Mouse (Mus musculus): Measurements from ENCODE around the gene Phb.

The Phb gene

DNA sequence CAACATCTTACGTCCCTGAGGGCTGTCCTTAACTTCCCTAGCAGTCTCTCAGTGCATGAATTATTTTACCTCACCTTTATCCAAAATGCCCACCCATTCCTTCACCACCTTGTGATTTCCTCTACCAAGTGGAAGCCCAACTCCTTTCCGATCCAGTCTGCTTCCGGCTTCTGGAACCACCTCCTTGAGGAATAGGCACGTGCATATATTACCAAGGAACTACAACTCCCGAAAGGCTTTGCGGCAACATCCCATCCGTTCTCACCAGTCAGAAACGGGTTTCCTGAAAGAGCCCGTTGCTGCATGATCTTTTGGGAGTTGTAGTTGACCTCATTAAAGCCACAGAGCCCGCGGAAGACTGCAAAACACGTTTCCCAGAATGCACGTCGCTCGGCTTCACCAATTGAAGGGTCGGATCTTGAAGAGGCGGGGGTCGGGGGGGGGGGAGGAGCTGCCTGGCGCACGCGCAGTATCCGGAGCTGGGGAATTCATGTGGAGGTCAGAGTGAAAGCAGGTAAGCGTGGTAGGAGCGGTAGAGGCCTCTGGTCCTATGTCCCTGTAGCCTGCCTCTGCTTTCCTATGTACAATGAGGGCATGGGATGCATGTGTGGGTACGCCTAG is at the start of gene Phb:
Phb (plus strand) TSS at position 429 of the 621 bp plus-strand sequence.
- peak; percentile 98 for DNase-seq (ENCODE audit: low read depth)

DNA sequence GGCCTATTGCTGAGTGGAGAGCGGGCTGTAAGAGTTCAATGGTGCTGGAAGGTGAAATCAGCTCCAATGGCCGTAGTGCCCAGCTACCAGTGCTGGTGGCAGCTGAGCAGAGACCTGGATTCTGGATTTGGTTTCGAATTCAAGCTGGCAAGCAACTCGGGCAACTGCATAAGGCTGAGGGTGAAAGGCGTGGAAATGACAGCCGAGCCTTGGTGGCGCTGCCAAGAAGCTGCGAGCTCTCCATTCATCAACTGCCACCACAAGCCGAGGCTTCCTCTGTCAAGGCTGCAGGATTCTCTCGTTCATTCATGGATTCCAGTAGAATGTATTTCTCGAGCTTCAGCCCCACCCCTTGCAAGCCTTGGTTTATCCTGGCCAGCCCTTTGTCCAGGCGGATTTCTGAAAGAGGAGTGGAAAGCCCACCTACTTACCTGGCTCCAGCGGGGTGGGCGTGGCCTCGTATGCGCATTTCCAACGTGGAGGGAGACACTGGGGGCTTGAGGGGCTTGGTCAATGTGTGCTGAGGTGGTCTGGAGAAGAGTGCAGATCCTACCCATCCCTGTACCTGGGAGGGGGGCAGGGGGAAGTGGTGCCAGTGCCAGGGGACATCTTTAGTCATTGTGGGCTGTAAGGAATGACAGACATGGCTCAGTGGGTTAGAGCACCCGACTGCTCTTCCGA is 48.8 kb upstream of the Phb start:
- no peak for DNase-seq (ENCODE audit: low read depth)

GRCm38 (mm10) chr11:95619081-95619480 is 47.7 kb upstream of the Phb start:
- no peak for DNase-seq (ENCODE audit: low read depth)

DNA sequence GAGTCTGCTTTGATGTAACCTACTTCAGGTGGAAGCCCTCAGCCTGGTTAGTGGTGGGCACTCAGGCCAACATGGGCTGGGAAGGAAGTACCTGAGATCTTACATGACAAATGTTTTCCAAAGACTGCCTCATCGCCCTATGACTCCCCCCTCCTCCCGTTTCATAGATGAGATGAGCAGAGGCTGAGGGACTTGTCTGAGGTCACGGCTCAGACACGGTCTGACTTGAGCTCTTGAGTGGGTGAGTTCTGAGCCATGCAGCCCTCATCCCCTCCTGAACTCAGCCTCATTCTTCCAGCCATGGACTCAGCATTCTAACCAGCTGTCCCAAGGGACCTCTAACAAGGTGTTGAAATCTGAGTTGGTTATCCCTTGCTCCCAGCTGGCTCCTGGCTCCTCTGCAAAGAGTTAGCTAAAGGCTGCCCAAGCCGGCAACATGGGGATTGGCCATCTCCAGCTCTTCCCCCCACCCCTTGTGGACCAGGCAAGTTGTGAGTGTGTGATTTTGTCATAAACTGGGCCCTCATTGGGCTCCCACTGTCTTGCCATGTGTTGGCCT is 46.8 kb upstream of the Phb start:
- peak; percentile 32 for DNase-seq (ENCODE audit: low read depth)

DNA sequence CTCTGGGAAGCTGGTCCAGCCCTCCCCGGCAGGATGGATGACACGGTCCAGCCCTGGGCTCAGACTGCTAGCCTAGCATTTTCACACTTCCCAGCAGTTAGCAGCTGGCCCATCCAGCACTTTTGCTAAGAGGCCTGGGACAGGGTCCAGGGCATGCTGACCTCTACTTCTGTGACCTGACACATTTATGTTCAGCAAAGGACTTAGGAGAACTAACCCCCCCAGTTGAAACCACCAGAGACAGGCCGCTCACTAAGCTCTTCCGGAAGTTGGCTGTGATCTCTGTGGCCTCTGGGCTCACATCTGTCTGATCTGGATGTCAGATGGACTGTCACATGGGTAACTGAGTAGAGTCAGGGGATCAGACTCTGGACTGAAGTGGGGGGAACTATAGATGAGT is 45.7 kb upstream of the Phb start:
- no peak for DNase-seq (ENCODE audit: low read depth)

DNA sequence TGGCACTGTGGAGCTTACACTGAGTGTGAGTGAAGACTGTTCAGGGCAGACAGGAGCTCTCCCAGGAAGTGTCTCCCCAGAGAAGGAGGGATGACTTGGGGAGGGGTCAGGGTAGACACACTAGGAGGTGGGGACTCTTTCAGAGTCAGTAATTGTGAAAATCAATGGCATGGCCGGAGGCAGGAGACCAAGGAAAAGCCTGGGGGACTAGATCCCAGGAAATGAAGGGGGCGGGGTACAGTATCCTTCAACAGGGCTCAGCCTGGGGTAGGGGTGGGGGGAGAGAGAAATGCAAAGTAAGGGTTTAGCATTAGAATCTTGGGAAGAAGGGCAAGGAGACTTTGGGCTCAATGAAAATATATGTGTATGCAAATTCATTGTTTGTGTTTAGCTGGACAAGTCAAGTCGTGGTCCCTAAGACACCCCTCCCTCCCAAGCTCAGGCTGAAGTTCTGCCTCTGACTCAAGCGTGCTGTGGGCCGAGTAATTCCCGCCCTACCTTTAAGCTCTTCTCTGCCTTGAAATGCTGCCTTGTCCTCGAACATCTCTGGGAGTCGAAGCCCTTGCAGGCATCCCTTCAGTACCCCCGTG is 45.1 kb upstream of the Phb start:
- no peak for DNase-seq (ENCODE audit: low read depth)

DNA sequence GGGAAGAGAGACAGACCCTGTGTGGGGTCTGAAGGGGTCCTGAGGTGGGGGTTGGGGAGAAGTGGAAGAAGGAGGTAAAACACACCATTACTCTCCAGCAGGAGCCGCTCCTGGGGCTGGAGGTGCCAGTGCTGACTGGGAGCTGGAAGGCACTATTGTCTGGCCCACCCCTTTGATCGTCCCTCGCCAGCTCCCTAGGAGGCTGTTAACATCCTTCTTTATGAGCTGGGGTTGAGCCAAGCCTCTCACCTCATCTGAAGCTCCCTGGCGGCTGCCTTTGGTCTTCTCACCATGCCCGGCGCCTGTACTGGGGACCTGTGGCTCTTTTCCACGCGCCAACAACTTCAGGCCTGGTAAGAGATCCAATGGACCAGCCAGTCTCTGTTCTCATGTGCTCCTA is 44.3 kb upstream of the Phb start:
- no peak for DNase-seq (ENCODE audit: low read depth)

DNA sequence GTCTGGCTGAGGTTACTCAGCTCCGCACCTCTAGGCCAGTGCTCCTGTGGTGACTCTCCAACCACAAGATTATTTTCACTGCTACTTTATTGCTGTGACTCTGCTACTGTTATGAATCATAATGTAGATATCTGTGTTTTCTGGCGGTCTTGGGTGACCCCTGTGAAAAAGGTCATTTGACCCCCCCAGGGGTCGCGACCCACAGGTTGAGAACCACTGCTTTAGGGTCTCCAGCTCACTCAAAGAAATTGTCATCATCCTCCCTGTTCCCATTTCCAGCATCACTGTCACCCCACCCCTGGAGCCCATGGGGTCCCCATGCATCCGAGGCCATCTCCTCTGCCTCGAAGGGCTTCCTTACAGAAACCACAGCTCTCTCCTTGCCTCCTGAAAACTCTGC is 36.2 kb upstream of the Phb start:
- DNase-seq (ENCODE audit: low read depth) = no peak

DNA sequence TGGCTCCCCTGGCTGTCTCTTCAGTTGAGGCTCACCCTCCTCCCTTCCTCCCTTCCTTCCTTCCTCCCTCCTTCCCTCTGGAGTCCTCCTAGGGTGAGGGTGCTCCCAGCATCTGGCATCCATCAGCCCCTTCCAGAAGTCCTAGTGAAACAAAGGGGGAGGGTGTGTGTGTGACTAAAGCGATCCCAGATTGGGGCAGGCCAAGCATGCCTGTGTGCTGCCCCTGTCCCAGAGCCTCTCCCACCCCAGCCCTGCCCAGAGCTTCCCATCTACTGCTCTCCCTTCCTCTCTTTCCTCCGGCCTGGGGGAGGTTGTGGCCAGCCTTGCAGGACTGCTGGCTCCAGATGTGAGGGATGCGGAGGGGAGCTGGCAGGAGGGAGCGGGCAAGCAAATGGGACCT is 35.5 kb upstream of the Phb start:
- no peak for DNase-seq (ENCODE audit: low read depth)

GRCm38 (mm10) chr11:95632474-95632873 is 34.3 kb upstream of the Phb start:
- DNase-seq (ENCODE audit: low read depth) = peak; percentile 26

GRCm38 (mm10) chr11:95633512-95634000 is 33.2 kb upstream of the Phb start:
- DNase-seq (ENCODE audit: low read depth) = no peak

DNA sequence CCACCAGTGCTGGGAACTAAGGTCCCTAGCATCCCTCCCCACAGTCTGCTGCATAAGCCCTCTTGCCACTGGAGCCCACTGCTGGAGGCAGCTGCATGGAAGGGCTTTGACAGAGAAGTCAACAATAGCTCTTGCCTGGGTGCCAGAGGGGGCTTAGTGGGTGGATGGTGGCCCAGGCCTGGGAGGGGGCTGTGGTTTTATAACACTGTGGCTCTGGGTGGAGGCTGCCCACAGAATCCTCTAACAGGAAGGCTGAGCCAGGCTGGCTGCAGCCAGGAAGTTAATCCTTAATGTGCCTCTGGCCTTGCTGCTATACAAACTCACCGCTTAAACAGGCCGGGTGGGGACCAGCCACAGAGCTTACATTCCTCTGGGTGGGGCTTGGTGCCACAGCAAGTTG is 31.7 kb upstream of the Phb start:
- no peak for DNase-seq (ENCODE audit: low read depth)

DNA sequence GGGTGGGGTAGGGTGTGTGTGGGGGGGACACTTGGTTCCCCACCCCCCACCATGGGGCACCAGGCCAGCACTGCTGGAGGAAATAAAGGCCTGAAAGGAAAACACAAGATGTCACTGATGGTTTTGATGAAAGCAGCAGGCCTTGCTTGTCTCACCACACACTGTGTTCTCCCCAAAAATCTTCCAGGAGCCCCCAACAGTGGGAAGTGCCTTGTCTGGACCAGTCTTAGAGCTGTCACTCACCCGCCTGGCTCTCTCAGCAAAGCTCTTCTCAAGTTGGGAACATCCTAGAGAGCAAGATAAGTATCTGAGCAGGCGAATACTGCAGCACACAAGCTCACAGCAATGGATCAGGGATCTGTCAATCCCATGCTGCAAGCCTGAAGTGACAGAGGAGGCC is 26.0 kb upstream of the Phb start:
- DNase-seq (ENCODE audit: low read depth) = no peak

DNA sequence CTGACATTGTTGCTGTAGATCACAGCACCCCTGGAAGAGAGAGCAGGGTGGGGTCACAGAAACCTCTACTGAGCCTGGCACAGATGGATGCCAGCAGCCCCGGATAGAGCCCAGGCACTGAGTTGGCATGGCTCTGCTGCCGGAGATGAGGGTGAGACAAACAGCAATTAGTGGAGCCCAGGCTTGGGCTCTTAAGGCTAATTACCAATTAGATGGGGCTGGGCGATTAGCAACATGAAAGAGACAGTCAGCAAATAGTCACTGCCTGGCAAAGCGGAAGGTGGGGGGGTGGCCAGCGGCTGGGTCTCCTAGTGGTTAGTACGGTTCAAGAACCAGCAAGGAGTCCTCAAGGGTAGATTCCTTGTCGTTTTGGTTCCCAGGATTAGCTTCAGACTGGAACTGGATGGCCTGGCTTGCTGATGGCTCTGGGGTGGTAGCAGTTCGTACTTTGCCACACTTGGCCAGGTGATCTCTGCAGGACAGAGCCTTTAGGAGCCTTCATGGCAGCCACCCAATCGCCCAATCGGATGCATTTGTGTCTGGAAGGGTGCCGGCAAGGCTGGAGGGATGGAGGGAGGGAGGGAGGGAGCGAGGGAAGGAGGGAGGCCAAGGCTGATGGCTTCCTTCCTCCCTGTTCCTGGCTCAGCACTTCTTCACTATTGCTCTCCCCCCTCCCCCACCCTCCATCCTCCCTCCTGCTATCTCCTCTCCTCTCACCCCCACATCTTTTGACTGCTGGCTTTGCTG is 24.1 kb upstream of the Phb start:
- no peak for DNase-seq (ENCODE audit: low read depth)

- DNase-seq (ENCODE audit: low read depth) = no peak
These were observed 22.9 kb upstream of the Phb start for GRCm38 (mm10) chr11:95643856-95644255.

DNA sequence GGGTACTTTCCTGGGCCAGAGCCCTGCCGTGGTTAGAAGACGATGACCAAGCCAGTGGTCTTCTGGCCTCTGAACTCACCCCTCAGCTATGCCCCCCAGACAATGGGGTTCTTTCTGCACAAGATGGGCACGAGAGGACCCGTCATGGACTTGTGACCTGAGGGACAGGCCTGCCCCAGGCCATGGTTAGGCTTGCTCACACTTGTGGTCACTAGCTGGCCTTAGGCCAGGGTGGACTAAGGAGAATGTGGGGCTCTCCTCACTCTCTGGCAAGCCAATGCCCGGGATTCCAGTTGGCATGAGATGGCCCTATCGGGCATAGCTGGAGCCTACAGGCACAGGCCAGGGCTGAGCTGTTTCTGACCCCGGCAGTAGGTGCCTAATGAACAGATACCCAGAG is 22.4 kb upstream of the Phb start:
- DNase-seq (ENCODE audit: low read depth) = peak; percentile 27

GRCm38 (mm10) chr11:95645397-95646153 is 21.2 kb upstream of the Phb start:
- DNase-seq (ENCODE audit: low read depth) = no peak

DNA sequence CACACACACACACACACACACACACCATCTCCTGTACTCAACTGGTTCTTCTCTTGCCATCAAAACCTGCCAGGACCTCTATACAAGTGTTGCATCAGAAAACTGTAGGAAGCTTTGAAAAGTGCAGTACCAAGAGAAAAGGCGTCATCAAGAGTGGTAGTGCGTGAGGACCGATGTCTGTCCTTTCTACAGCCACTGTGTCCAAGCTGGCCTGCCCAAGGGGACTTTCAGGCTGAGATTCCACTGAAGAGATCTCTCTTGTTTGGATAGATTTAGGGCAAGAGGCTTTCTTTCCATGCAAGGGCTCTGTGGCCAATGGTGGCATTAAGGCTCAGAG is 20.6 kb upstream of the Phb start:
- DNase-seq (ENCODE audit: low read depth) = no peak

DNA sequence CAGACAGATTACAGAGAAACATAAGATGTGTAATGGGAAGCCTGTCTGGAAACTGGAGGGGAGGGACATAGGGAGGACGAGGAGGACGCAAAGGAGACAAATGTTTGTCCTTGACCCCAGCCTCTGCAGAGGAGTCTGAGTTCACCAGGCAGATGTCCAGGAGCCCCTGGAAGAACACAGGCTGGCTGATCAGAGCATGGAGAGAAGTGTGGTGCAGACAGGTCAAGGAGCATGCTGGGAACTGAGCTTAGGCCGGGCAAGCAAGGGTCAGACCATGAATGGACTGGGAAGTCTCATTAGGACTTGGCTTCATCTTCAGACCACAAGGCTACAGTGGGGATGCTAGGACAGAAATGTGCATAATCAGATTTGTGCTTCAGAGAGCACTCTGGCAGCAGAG is 19.0 kb upstream of the Phb start:
- DNase-seq (ENCODE audit: low read depth) = no peak

- peak; percentile 74 for DNase-seq (ENCODE audit: low read depth)
These were observed 17.9 kb upstream of the Phb start for GRCm38 (mm10) chr11:95648827-95649226.

GRCm38 (mm10) chr11:95649560-95649959 is 17.2 kb upstream of the Phb start:
- DNase-seq (ENCODE audit: low read depth) = no peak

GRCm38 (mm10) chr11:95650001-95650400 is 16.8 kb upstream of the Phb start:
- DNase-seq (ENCODE audit: low read depth) = no peak
